Mouse (Mus musculus) spleen, adult 2 months (tissue): Measurements from ENCODE around the gene Tpm3. TPM values are rescaled to one million over a fixed set of nuclear protein-coding genes. Genes with fewer than 3 reads are reported as not detected.

Experiments used
- DNase-seq, 2 experiments: peaks; one replicate each; pipeline versions ENCODE4 v3.0.0 to v3.0.0-alpha.2; 2012 to 2021; ENCODE audit warnings: low spot score in 2 of 2, low read depth in 1 of 2
- H3K27ac ChIP-seq: fragments of 200-500 bp; 2 replicates; pipeline ENCODE4 v1.5.1; 2012; ENCODE audit warnings: low read length, inconsistent platforms; ENCODE audit not compliant: insufficient read depth
- H3K27me3 ChIP-seq: fragments of 200-500 bp; 2 replicates; pipeline ENCODE4 v1.6.1; 2012; ENCODE audit warnings: mild to moderate bottlenecking, moderate library complexity, low read length, inconsistent platforms; ENCODE audit not compliant: control insufficient read depth, insufficient read depth
- H3K36me3 ChIP-seq: fragments of 200-500 bp; 2 replicates; pipeline ENCODE4 v1.6.1; 2012; ENCODE audit warnings: mild to moderate bottlenecking, low read length, inconsistent platforms; ENCODE audit not compliant: control insufficient read depth, insufficient read depth
- H3K4me1 ChIP-seq: fragments of 200-500 bp; 2 replicates; pipeline ENCODE4 v1.6.1; 2011; ENCODE audit warnings: inconsistent platforms; ENCODE audit not compliant: control insufficient read depth, insufficient read depth, insufficient read length
- H3K4me3 ChIP-seq: fragments of 200-500 bp; 2 replicates; pipeline ENCODE4 v1.5.1; 2011; ENCODE audit warnings: mild to moderate bottlenecking, inconsistent platforms; ENCODE audit not compliant: insufficient read depth, insufficient read length; ENCODE audit errors: extremely low read depth
- CTCF ChIP-seq: fragments of 200-500 bp; IDR thresholded peaks from 2 replicates; pipeline ENCODE4 v1.5.1; 2011; ENCODE audit warnings: mild to moderate bottlenecking, inconsistent platforms; ENCODE audit not compliant: insufficient read depth, insufficient read length, insufficient replicate concordance; ENCODE audit errors: extremely low read depth
- POLR2A ChIP-seq: fragments of 200-500 bp; IDR thresholded peaks from 2 replicates; pipeline ENCODE4 v1.6.1; 2011; ENCODE audit warnings: low read depth, low read length, inconsistent platforms
- WGBS: fragments of 180-500 bp; shearing (Covaris S2); methylation state at CpG from one replicate; pipeline ENCODE4 v1.1.7; 2018; 5-methylcytosine and 5-hydroxymethylcytosine counted together
- polyA plus RNA-seq: library from polyadenylated mRNA; depleted of rRNA; stranded (reverse); fragments of >200 nt; gene quantifications from 2 replicates; pipeline ENCODE4 v1.2.3, GENCODE M21; 2012

Tpm3 gene
- polyA plus RNA-seq, 1 experiment, result 141 TPM

DNA sequence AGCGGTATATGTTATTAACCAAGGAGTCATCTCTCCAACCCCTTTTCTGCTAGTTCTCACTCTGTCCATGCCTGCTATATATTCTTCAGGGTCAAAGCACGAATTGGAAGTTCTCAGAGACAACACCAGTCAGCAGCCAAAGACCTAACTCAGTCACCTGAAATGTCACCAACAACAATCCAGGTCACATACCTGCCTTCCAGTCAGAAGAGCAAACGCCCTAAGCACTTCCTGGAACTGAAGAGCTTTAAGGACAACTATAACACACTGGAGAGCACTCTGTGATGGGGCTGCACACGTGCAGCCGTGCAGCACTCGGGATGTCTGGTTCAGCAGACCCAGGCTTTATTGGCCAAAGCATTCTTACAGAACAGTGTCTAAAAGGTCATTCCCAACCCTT lies 10.9 kb upstream of the Tpm3 start:
- no peaks in the 10 kb centered on the region for H3K4me1 ChIP-seq
- TF ChIP-seq CTCF (no peak), POLR2A (no peak)
- H3K36me3 ChIP-seq, result peaks cover 25% of the 10 kb centered on the region
- no peak for DNase-seq
- H3K4me3 ChIP-seq, result no peak overlapping the region
- H3K27ac ChIP-seq, result no peak overlapping the region
- H3K27me3 ChIP-seq, result no peaks in the 10 kb centered on the region
- 94% methylated on average over 6 of the region's 6 CpGs for WGBS

GRCm38 (mm10) chr3:90062539-90062938 lies 9.9 kb upstream of the Tpm3 start:
- no peaks in the 10 kb centered on the region for H3K4me1 ChIP-seq
- no peaks in the 10 kb centered on the region for H3K27me3 ChIP-seq
- WGBS, result 82% methylated on average over 2 of the region's 2 CpGs
- peaks cover 20% of the 10 kb centered on the region for H3K36me3 ChIP-seq
- TF ChIP-seq CTCF (no peak), POLR2A (no peak)
- no peak for DNase-seq
- no peak overlapping the region for H3K27ac ChIP-seq
- no peak overlapping the region for H3K4me3 ChIP-seq

- TF ChIP-seq CTCF (no peak), POLR2A (no peak)
Measured at GRCm38 (mm10) chr3:90064383-90064782, 8.1 kb upstream of the Tpm3 start.

DNA sequence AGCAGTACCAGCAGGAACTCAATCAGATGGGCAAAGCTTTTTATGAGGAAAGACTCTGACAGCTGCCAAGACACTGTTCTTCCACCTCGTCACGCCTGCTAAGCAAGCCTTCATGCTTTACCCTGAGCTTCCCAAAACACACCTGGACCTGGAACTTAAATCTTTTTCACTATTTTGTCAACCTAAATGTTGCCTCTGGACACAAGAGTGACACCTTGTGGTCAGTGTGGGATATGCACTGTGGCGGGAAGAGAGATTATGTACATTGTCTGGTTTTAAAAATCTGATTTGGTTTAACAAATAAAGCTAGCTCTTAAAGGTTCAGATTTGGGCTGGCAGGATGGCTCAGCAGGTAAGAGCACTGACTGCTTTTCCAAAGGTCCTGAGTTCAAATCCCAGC lies 6.9 kb upstream of the Tpm3 start:
- DNase-seq, result peak in 1 of 2 experiments; percentile 53
- no peak overlapping the region for H3K4me3 ChIP-seq

More at GRCm38 (mm10) chr3:90064383-90064782, 8.1 kb upstream of the Tpm3 start:
- WGBS, result 84% methylated on average over 3 of the region's 3 CpGs
- H3K4me3 ChIP-seq, result no peak overlapping the region
- H3K36me3 ChIP-seq, result peaks cover 17% of the 10 kb centered on the region
- H3K27ac ChIP-seq, result no peak overlapping the region
- no peaks in the 10 kb centered on the region for H3K27me3 ChIP-seq
- no peak for DNase-seq
- H3K4me1 ChIP-seq, result no peaks in the 10 kb centered on the region

DNA sequence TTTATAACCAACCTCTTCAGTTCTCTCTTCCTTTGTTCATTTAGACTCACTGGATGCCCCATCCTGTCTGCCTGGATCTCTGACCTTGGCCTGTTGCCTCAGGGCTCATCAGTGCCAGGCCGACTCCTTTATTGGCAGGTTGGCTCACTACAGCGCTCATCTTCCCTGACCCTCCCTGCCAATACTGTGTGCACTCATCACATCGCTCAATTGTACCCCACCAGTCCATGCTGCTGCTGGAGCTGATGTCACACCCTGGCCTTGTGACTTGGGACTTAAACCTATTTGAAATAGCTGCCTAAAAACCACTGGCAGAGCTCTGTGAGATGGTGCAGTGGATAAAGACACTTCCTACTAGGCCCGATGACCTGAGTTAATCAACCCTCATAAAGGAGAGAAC lies 4.6 kb upstream of the Tpm3 start:
- no peak overlapping the region for H3K27ac ChIP-seq
- TF ChIP-seq CTCF, result no peak
- TF ChIP-seq POLR2A, result no peak
- WGBS, result 91% methylated on average over 4 of the region's 4 CpGs
- no peaks in the 10 kb centered on the region for H3K4me1 ChIP-seq
- no peak overlapping the region for H3K4me3 ChIP-seq
- no peaks in the 10 kb centered on the region for H3K27me3 ChIP-seq
- no peak for DNase-seq
- peaks cover 6% of the 10 kb centered on the region; the same call in 1 of the 2 replicates for H3K36me3 ChIP-seq

More for the DNA sequence above, 6.9 kb upstream of the Tpm3 start:
- no peak overlapping the region for H3K27ac ChIP-seq
- TF ChIP-seq POLR2A (no peak), CTCF (peak; percentile 50; the same call in 1 of the 2 replicates)
- no peaks in the 10 kb centered on the region for H3K27me3 ChIP-seq
- 51% methylated on average over 3 of the region's 3 CpGs for WGBS
- H3K4me1 ChIP-seq, result no peaks in the 10 kb centered on the region
- H3K36me3 ChIP-seq, result peaks cover 15% of the 10 kb centered on the region

- Histone ChIP-seq H3K4me3 (no peak overlapping the region), H3K36me3 (0 out of 2 replicates have a peak, but pooled peaks cover 1% of the 10 kb centered on the region), H3K27ac (no peak overlapping the region), H3K27me3 (no peaks in the 10 kb centered on the region), H3K4me1 (no peaks in the 10 kb centered on the region)
- no peak for TF ChIP-seq POLR2A
- TF ChIP-seq CTCF, result no peak
- no peak for DNase-seq
- WGBS, result 80% methylated on average over 7 of the region's 7 CpGs
Measured at GRCm38 (mm10) chr3:90069688-90070087, 2.8 kb upstream of the Tpm3 start.

- H3K4me3 ChIP-seq, result no peak overlapping the region
- no peak overlapping the region for H3K27ac ChIP-seq
- H3K27me3 ChIP-seq, result no peaks in the 10 kb centered on the region
- H3K36me3 ChIP-seq, result no peaks in the 10 kb centered on the region
- WGBS, result 40% methylated on average over 5 of the region's 5 CpGs
- TF ChIP-seq CTCF, result peak; percentile 50; the same call in 1 of the 2 replicates
- TF ChIP-seq POLR2A, result no peak
- no peaks in the 10 kb centered on the region for H3K4me1 ChIP-seq
- peak; percentile 72 to 77 for DNase-seq
Measured at GRCm38 (mm10) chr3:90076921-90077716, 4.7 kb downstream of the Tpm3 start.
